Mouse (Mus musculus) MEL (cell line): ENCODE measurements around the gene Dock9.

ENCODE experiments used
- CTCF ChIP-seq, 3 experiments: IDR thresholded peaks in 2 of 3; conservative IDR thresholded peaks in 1 of 3; 2 replicates each; pipeline ENCODE4 v1.5.1; 2011 to 2012; ENCODE audit warnings: low read length in 3 of 3, low read depth in 2 of 3, mild to moderate bottlenecking in 2 of 3, improper control_type of control experiment in 1 of 3, inconsistent platforms in 1 of 3, mixed read lengths in 1 of 3, moderate library complexity in 1 of 3; ENCODE audit not compliant: control insufficient read depth in 1 of 3, insufficient read depth in 1 of 3, poor library complexity in 1 of 3, severe bottlenecking in 1 of 3
- EP300 ChIP-seq, 2 experiments: IDR thresholded peaks; 2 replicates each; pipeline ENCODE4 v1.6.1; 2011; ENCODE audit warnings: improper control_type of control experiment in 2 of 2, low read length in 2 of 2, low read depth in 1 of 2, mild to moderate bottlenecking in 1 of 2
- GATA1 ChIP-seq: IDR thresholded peaks from 2 replicates; pipeline ENCODE4 v1.6.1; 2011; ENCODE audit warnings: low read depth, low read length, improper control_type of control experiment
- MAX ChIP-seq: IDR thresholded peaks from 2 replicates; pipeline ENCODE4 v1.6.1; 2011; ENCODE audit warnings: low read length, improper control_type of control experiment
- TCF12 ChIP-seq: IDR thresholded peaks from 2 replicates; pipeline ENCODE4 v1.6.1; 2014; ENCODE audit warnings: low read depth, mild to moderate bottlenecking, inconsistent platforms, low read length, improper control_type of control experiment, moderate library complexity
- UBTF ChIP-seq: IDR thresholded peaks from 2 replicates; pipeline ENCODE4 v1.6.1; 2012; ENCODE audit warnings: low read depth, mild to moderate bottlenecking, inconsistent platforms, low read length, improper control_type of control experiment, moderate library complexity, borderline replicate concordance; ENCODE audit not compliant: insufficient read depth

- no peak for TF ChIP-seq CTCF (IDR thresholded peaks at IDR 0.05 in 2 of 3, conservative IDR thresholded peaks at IDR 0.05 in 1 of 3; ENCODE audit: control insufficient read depth in 1 of 3, insufficient read depth in 1 of 3, low read depth in 2 of 3, low read length in 3 of 3, poor library complexity in 1 of 3, severe bottlenecking in 1 of 3)
- no peak for TF ChIP-seq MAX
- no peak for TF ChIP-seq UBTF
- no peak for TF ChIP-seq TCF12
- TF ChIP-seq EP300 (IDR thresholded peaks at IDR 0.05; ENCODE audit: low read depth in 1 of 2, low read length in 2 of 2) = no peak
- no peak for TF ChIP-seq GATA1
These were observed 305.3 kb downstream of the Dock9 start for GRCm38 (mm10) chr14:121492328-121492727.
